Mouse (Mus musculus): ENCODE data around the gene Mrps18c.

GRCm38 (mm10) chr5:100751655-100752054 lies 46.8 kb upstream of the Mrps18c start:
- TF ChIP-seq EP300 (IDR thresholded peaks at IDR 0.05; ENCODE audit: low read depth) (no peak), CTCF (IDR thresholded peaks at IDR 0.05; ENCODE audit: low read depth) (no peak)
